17 mouse cellular contexts compared by ENCODE assay signal in the genomic region with DNA sequence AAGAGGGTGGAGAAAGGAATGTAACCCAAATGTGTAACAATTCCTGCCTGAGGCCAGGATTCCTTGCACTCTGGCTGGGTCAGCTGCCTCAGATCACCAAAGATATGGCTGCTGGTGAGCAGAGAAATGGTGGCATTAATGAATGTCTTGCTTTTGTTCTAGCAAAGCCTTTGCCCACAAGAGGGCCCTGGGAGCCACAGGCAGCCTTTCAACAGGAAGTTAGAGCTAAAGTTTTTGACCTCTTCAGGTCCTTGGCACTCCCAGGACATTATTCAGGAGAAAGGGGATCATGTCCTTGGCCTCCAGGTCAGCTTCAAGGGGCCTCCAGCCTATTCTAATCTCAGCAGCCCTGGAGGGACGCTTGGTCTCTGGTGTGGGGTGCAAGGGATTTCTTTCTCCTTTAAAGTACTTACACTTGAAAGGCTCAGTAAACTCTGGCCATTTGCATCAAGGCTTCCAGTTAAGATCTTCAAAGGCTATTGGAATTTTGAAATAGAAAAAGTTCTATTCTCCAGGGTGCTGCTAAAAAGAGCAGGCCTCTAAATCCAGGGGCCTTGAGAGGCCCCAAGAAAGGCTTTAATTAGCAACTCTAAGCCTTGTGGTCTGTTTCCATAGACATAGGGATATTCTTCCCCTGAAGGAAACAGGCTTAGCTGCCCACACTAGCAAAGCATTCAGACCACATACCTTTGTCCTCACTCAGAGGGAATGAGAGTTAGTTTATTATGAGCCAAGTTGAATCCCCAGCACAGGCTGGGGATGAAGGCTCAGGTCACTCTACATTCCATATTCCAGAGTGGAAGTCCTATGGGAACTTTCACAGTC. TPM values are rescaled to one million over a fixed set of nuclear protein-coding genes. Genes with fewer than 3 reads are reported as not detected.
DNase-seq lines count a peak whose midpoint lies in the region; ATAC-seq and TF ChIP-seq lines count a peak whose summit lies in the region.
"Had no signal": no experiment of that assay in that cellular context is flagged by ENCODE, and none has a peak within 500 bp of the region (broad histone marks: within the 10 kb centered on the region; RNA-seq: fewer than 3 reads in every experiment).

No protein-coding gene starts in this region.

- no peaks in the 10 kb centered on the region for H3K36me3 ChIP-seq in hindbrain, embryonic 11.5 days (ENCODE audit: control insufficient read depth, insufficient read depth, low read length)
- no peaks in the 10 kb centered on the region for H3K36me3 ChIP-seq in hindbrain, embryonic 12.5 days
- H3K36me3 ChIP-seq in heart, postnatal 0 days (replicated peaks; ENCODE audit: control insufficient read depth, insufficient read depth, low read length), result peaks cover 20% of the 10 kb centered on the region
- H3K36me3 ChIP-seq: G1E; liver, embryonic 12.5 days; stomach, embryonic 15.5 days had no signal

- H3K4me3 ChIP-seq in hindbrain, embryonic 11.5 days (ENCODE audit: low read depth, low read length), result no peak overlapping the region
- H3K4me3 ChIP-seq in hindbrain, embryonic 12.5 days, result no peak overlapping the region
- no peak overlapping the region for H3K4me3 ChIP-seq in bone marrow macrophage, adult 2 months (ENCODE audit: insufficient read depth, low read length)
- H3K4me3 ChIP-seq in heart, postnatal 0 days (ENCODE audit: low read depth, low read length), result no peak overlapping the region
- H3K4me3 ChIP-seq: liver, embryonic 12.5 days; stomach, embryonic 15.5 days had no signal

- no peak overlapping the region for H3K4me2 ChIP-seq in hindbrain, embryonic 11.5 days (replicated peaks; ENCODE audit: low read depth, low read length)
- no peak overlapping the region for H3K4me2 ChIP-seq in hindbrain, embryonic 12.5 days (replicated peaks)
- no peak overlapping the region for H3K4me2 ChIP-seq in heart, postnatal 0 days (ENCODE audit: low read depth, low read length)
- H3K4me2 ChIP-seq: liver, embryonic 12.5 days; stomach, embryonic 15.5 days had no signal

- H3K4me1 ChIP-seq in hindbrain, embryonic 11.5 days (replicated peaks; ENCODE audit: control insufficient read depth, insufficient read depth, low read length), result no peaks in the 10 kb centered on the region
- H3K4me1 ChIP-seq in hindbrain, embryonic 12.5 days, result no peaks in the 10 kb centered on the region
- H3K4me1 ChIP-seq in bone marrow macrophage, adult 2 months (ENCODE audit: control insufficient read depth, insufficient read depth, low read length), result peaks cover 11% of the 10 kb centered on the region
- peaks cover 15% of the 10 kb centered on the region for H3K4me1 ChIP-seq in heart, postnatal 0 days (ENCODE audit: control insufficient read depth, insufficient read depth)
- H3K4me1 ChIP-seq: liver, embryonic 12.5 days; stomach, embryonic 15.5 days had no signal

- TF ChIP-seq EP300 in heart, postnatal 0 days (IDR thresholded peaks at IDR 0.05; ENCODE audit: low read depth), result no peak

- H3K9me3 ChIP-seq in hindbrain, embryonic 11.5 days (ENCODE audit: control insufficient read depth, low read length), result no peaks in the 10 kb centered on the region
- H3K9me3 ChIP-seq in hindbrain, embryonic 12.5 days (replicated peaks), result no peaks in the 10 kb centered on the region
- no peaks in the 10 kb centered on the region for H3K9me3 ChIP-seq in heart, postnatal 0 days (replicated peaks; ENCODE audit: control insufficient read depth, low read length)
- H3K9me3 ChIP-seq: liver, embryonic 12.5 days; stomach, embryonic 15.5 days had no signal

- no peak overlapping the region for H3K27ac ChIP-seq in hindbrain, embryonic 11.5 days (ENCODE audit: low read depth, low read length)
- H3K27ac ChIP-seq in hindbrain, embryonic 12.5 days, result no peak overlapping the region
- no peak overlapping the region for H3K27ac ChIP-seq in bone marrow macrophage, adult 2 months (ENCODE audit: insufficient read depth, low read depth, low read length)
- peak overlapping the region; percentile 76 for H3K27ac ChIP-seq in heart, postnatal 0 days (ENCODE audit: low read depth)
- H3K27ac ChIP-seq: liver, embryonic 12.5 days; stomach, embryonic 15.5 days had no signal

- ATAC-seq in hindbrain, embryonic 11.5 days (ENCODE audit: low FRiP score), result no peak
- no peak for ATAC-seq in hindbrain, embryonic 12.5 days (ENCODE audit: low FRiP score)
- peak; percentile 59 for ATAC-seq in heart, postnatal 0 days (ENCODE audit: insufficient read depth, low read depth)
- ATAC-seq: liver, embryonic 12.5 days had no signal

- peak; percentile 4 for DNase-seq in hindbrain, embryonic 11.5 days (ENCODE audit: low spot score)
- peak; percentile 61 for DNase-seq in Muller cell, postnatal 12 days (ENCODE audit: inconsistent ontology term)
- peak; percentile 28 for DNase-seq in heart, postnatal 0 days (ENCODE audit: low spot score)
- DNase-seq in cerebellum, postnatal 4 days (ENCODE audit: low spot score in 2 of 2), result no peak
- DNase-seq in thymus, postnatal 0 days (ENCODE audit: low spot score), result no peak
- DNase-seq: adrenal gland, postnatal 25 days; cerebellum, adult 2 months; kidney, adult 8-10 months; lung, postnatal 14 days; right cerebral cortex, postnatal 4 days; thymus, postnatal 36 days had no signal

- TF ChIP-seq CTCF in bone marrow macrophage, adult 2 months (IDR thresholded peaks at IDR 0.05; ENCODE audit: low read depth, low read length), result peak; percentile 27; the same call in 1 of the 2 replicates
- TF ChIP-seq CTCF in heart, postnatal 0 days (IDR thresholded peaks at IDR 0.05; ENCODE audit: low read depth), result peak; percentile 49

- H3K27me3 ChIP-seq in hindbrain, embryonic 11.5 days (ENCODE audit: control insufficient read depth, insufficient read depth, low read length), result no peaks in the 10 kb centered on the region
- H3K27me3 ChIP-seq in hindbrain, embryonic 12.5 days, result no peaks in the 10 kb centered on the region
- H3K27me3 ChIP-seq in heart, postnatal 0 days (ENCODE audit: control insufficient read depth, insufficient read depth, low read length), result no peaks in the 10 kb centered on the region
- H3K27me3 ChIP-seq: liver, embryonic 12.5 days; stomach, embryonic 15.5 days had no signal

- TF ChIP-seq POLR2A in bone marrow macrophage, adult 2 months (IDR thresholded peaks at IDR 0.05; ENCODE audit: borderline replicate concordance, low read depth, low read length), result no peak

- H3K9ac ChIP-seq in hindbrain, embryonic 11.5 days (ENCODE audit: low read depth, low read length), result no peak overlapping the region
- no peak overlapping the region for H3K9ac ChIP-seq in hindbrain, embryonic 12.5 days
- no peak overlapping the region for H3K9ac ChIP-seq in heart, postnatal 0 days (replicated peaks; ENCODE audit: low read depth, low read length)
- H3K9ac ChIP-seq: liver, embryonic 12.5 days; stomach, embryonic 15.5 days had no signal

- WGBS in hindbrain, embryonic 11.5 days, result 4% methylated on average over 1 of the region's 1 CpGs
- WGBS in hindbrain, embryonic 12.5 days, result 23% methylated on average over 1 of the region's 1 CpGs
- 17% methylated on average over 1 of the region's 1 CpGs for WGBS in heart, postnatal 0 days

RNA-seq across cellular contexts. Expression of a gene that starts 16.0 kb away (rescaled TPM):
- 0.05 and 0.10 TPM in 2 replicates for polyA plus RNA-seq in hindbrain, embryonic 11.5 days (2014; fragmentation: Nextera tagmentation; extraction: Ambion mirVana)
- 0.10 and 0.17 TPM in 2 replicates for polyA plus RNA-seq in hindbrain, embryonic 12.5 days (2016; fragmentation: Nextera tagmentation; extraction: Ambion mirVana)
- polyA plus RNA-seq in bone marrow macrophage, adult 2 months (2012; ENCODE audit: insufficient read depth, insufficient read length, missing spikeins), result not detected in 2 replicates
- 101 and 108 TPM in 2 replicates for total RNA-seq in heart, postnatal 0 days (2014; rRNA removed; ENCODE audit: low replicate concordance)
- 92.9 and 99.9 TPM in 2 replicates for polyA plus RNA-seq in heart, postnatal 0 days (2015; fragmentation: Nextera tagmentation; extraction: Ambion mirVana)
- 0.20 TPM in 1 of 2 replicates, not detected in the other for polyA plus RNA-seq in thymus, postnatal 0 days (2015; fragmentation: Nextera tagmentation; extraction: Ambion mirVana)
- total RNA-seq: adrenal gland, postnatal 25 days had no signal
- polyA plus RNA-seq: embryonic facial prominence, embryonic 14.5 days; G1E; liver, embryonic 12.5 days; stomach, embryonic 15.5 days had no signal

RNA-seq across cellular contexts. Expression of a gene that starts 54.0 kb away (rescaled TPM):
- polyA plus RNA-seq in hindbrain, embryonic 11.5 days (2014; fragmentation: Nextera tagmentation; extraction: Ambion mirVana), result 20.1 and 20.5 TPM in 2 replicates
- 20.5 and 27.8 TPM in 2 replicates for polyA plus RNA-seq in hindbrain, embryonic 12.5 days (2016; fragmentation: Nextera tagmentation; extraction: Ambion mirVana)
- polyA plus RNA-seq in bone marrow macrophage, adult 2 months (2012; ENCODE audit: insufficient read depth, insufficient read length, missing spikeins), result 17.0 and 25.3 TPM in 2 replicates
- total RNA-seq in heart, postnatal 0 days (2014; rRNA removed; ENCODE audit: low replicate concordance), result 15.0 and 51.5 TPM in 2 replicates
- 8.9 and 11.6 TPM in 2 replicates for polyA plus RNA-seq in heart, postnatal 0 days (2015; fragmentation: Nextera tagmentation; extraction: Ambion mirVana)
- 13.8 and 15.1 TPM in 2 replicates for polyA plus RNA-seq in thymus, postnatal 0 days (2015; fragmentation: Nextera tagmentation; extraction: Ambion mirVana)

RNA-seq across cellular contexts. Expression of a gene that starts 54.0 kb away (rescaled TPM):
- 1.4 and 1.5 TPM in 2 replicates for polyA plus RNA-seq in hindbrain, embryonic 11.5 days (2014; fragmentation: Nextera tagmentation; extraction: Ambion mirVana)
- 1.3 and 1.8 TPM in 2 replicates for polyA plus RNA-seq in hindbrain, embryonic 12.5 days (2016; fragmentation: Nextera tagmentation; extraction: Ambion mirVana)
- polyA plus RNA-seq in bone marrow macrophage, adult 2 months (2012; ENCODE audit: insufficient read depth, insufficient read length, missing spikeins), result 1.1 TPM in 1 of 2 replicates, not detected in the other
- not detected in 2 replicates for total RNA-seq in heart, postnatal 0 days (2014; rRNA removed; ENCODE audit: low replicate concordance)
- polyA plus RNA-seq in heart, postnatal 0 days (2015; fragmentation: Nextera tagmentation; extraction: Ambion mirVana), result 0.66 and 1.2 TPM in 2 replicates
- polyA plus RNA-seq in thymus, postnatal 0 days (2015; fragmentation: Nextera tagmentation; extraction: Ambion mirVana), result 0.66 and 0.89 TPM in 2 replicates

Comparison
In these comparisons a context has a peak if more than half of its experiments do, and no peak if none do; other contexts are left out.
1. DNase-seq: peak in hindbrain, embryonic 11.5 days (single experiment), Muller cell, postnatal 12 days (single experiment) and heart, postnatal 0 days (single experiment); none in cerebellum, postnatal 4 days (0 of 2) and thymus, postnatal 0 days (single experiment).
2. RNA of a gene that starts 16.0 kb away (polyA plus RNA-seq): 92.9 to 99.9 TPM in heart, postnatal 0 days; 0.20 TPM in thymus, postnatal 0 days, 0.10 to 0.17 TPM in hindbrain, embryonic 12.5 days, 0.05 to 0.10 TPM in hindbrain, embryonic 11.5 days and not detected in bone marrow macrophage, adult 2 months; every median in the first group is over 10 times any median in the second.